Mouse (Mus musculus): Measurements from ENCODE around the gene Asb16. TPM values are rescaled to one million over a fixed set of nuclear protein-coding genes. Genes with fewer than 3 reads are reported as not detected.

The Asb16 gene
- polyA plus RNA-seq, 1 experiment, result not detected

GRCm38 (mm10) chr11:102314321-102314720, 45.8 kb downstream of the Asb16 start:
- Histone ChIP-seq H3K79me3 (ENCODE audit: low read depth) (peaks cover 24% of the 10 kb centered on the region), H3K79me2 (ENCODE audit: control insufficient read depth, insufficient read depth) (peaks cover 52% of the 10 kb centered on the region), H3K27me3 (ENCODE audit: control insufficient read depth, insufficient read depth, insufficient read length) (no peaks in the 10 kb centered on the region), H3K4me3 (ENCODE audit: insufficient read depth, poor library complexity, severe bottlenecking) (no peak overlapping the region), H3K36me3 (ENCODE audit: control insufficient read depth, insufficient read depth) (peaks cover 63% of the 10 kb centered on the region), H3ac (ENCODE audit: control insufficient read depth, insufficient read length, low read depth) (no peak overlapping the region)
- no peak for TF ChIP-seq MAX (IDR thresholded peaks at IDR 0.05)
- no peak for TF ChIP-seq CTCF (IDR thresholded peaks at IDR 0.05; ENCODE audit: control insufficient read depth, insufficient read depth, insufficient read length)
- TF ChIP-seq MYOG (IDR thresholded peaks at IDR 0.05; ENCODE audit: control insufficient read depth, extremely low read depth, insufficient read length), result no peak
- TF ChIP-seq FOSL1 (IDR thresholded peaks at IDR 0.05; ENCODE audit: insufficient read depth, low read length, poor library complexity, severe bottlenecking), result no peak
- no peak for TF ChIP-seq MYOD1 (IDR thresholded peaks at IDR 0.05; ENCODE audit: control insufficient read depth, insufficient read length, low read depth)
- TF ChIP-seq CEBPB (IDR thresholded peaks at IDR 0.05; ENCODE audit: low read depth), result no peak
- no peak for TF ChIP-seq USF1 (IDR thresholded peaks at IDR 0.05; ENCODE audit: low read depth)

GRCm38 (mm10) chr11:102315690-102316571, 47.4 kb downstream of the Asb16 start:
- peaks cover 24% of the 10 kb centered on the region for H3K79me3 ChIP-seq (ENCODE audit: low read depth)
- no peaks in the 10 kb centered on the region for H3K27me3 ChIP-seq (ENCODE audit: control insufficient read depth, insufficient read depth, insufficient read length)
- H3ac ChIP-seq (ENCODE audit: control insufficient read depth, insufficient read length, low read depth), result peak overlapping the region; percentile 58
- peaks cover 48% of the 10 kb centered on the region for H3K36me3 ChIP-seq (ENCODE audit: control insufficient read depth, insufficient read depth)
- peak overlapping the region; percentile 78 for H3K4me3 ChIP-seq (ENCODE audit: insufficient read depth, poor library complexity, severe bottlenecking)
- TF ChIP-seq USF1 (IDR thresholded peaks at IDR 0.05; ENCODE audit: low read depth) (peak; percentile 64), MYOG (IDR thresholded peaks at IDR 0.05; ENCODE audit: control insufficient read depth, extremely low read depth, insufficient read length) (no peak)
- H3K79me2 ChIP-seq (ENCODE audit: control insufficient read depth, insufficient read depth), result peaks cover 52% of the 10 kb centered on the region

- Histone ChIP-seq H3K79me3 (ENCODE audit: low read depth) (peaks cover 24% of the 10 kb centered on the region), H3K27me3 (ENCODE audit: control insufficient read depth, insufficient read depth, insufficient read length) (no peaks in the 10 kb centered on the region)
Observed at GRCm38 (mm10) chr11:102316572-102317297, 48.2 kb downstream of the Asb16 start.

GRCm38 (mm10) chr11:102317298-102317900, 48.9 kb downstream of the Asb16 start:
- H3K36me3 ChIP-seq (ENCODE audit: control insufficient read depth, insufficient read depth), result peaks cover 34% of the 10 kb centered on the region
- H3K79me3 ChIP-seq (ENCODE audit: low read depth), result peaks cover 24% of the 10 kb centered on the region
- peaks cover 52% of the 10 kb centered on the region for H3K79me2 ChIP-seq (ENCODE audit: control insufficient read depth, insufficient read depth)
- TF ChIP-seq USF1 (IDR thresholded peaks at IDR 0.05; ENCODE audit: low read depth) (no peak), MAX (IDR thresholded peaks at IDR 0.05) (peak; percentile 25)
- peak overlapping the region; percentile 78 for H3K4me3 ChIP-seq (ENCODE audit: insufficient read depth, poor library complexity, severe bottlenecking)
- peak overlapping the region; percentile 96 for H3ac ChIP-seq (ENCODE audit: control insufficient read depth, insufficient read length, low read depth)
- H3K27me3 ChIP-seq (ENCODE audit: control insufficient read depth, insufficient read depth, insufficient read length), result no peaks in the 10 kb centered on the region

More at GRCm38 (mm10) chr11:102316572-102317297, 48.2 kb downstream of the Asb16 start:
- Histone ChIP-seq H3K79me2 (ENCODE audit: control insufficient read depth, insufficient read depth) (peaks cover 52% of the 10 kb centered on the region), H3K36me3 (ENCODE audit: control insufficient read depth, insufficient read depth) (peaks cover 41% of the 10 kb centered on the region), H3K4me3 (ENCODE audit: insufficient read depth, poor library complexity, severe bottlenecking) (peak overlapping the region; percentile 78), H3ac (ENCODE audit: control insufficient read depth, insufficient read length, low read depth) (peak overlapping the region; percentile 96)
- TF ChIP-seq MAX (IDR thresholded peaks at IDR 0.05) (peak; percentile 17), MYOG (IDR thresholded peaks at IDR 0.05; ENCODE audit: control insufficient read depth, extremely low read depth, insufficient read length) (no peak)

GRCm38 (mm10) chr11:102317901-102318575, 49.5 kb downstream of the Asb16 start:
- H3K36me3 ChIP-seq (ENCODE audit: control insufficient read depth, insufficient read depth), result peaks cover 28% of the 10 kb centered on the region
- H3K27me3 ChIP-seq (ENCODE audit: control insufficient read depth, insufficient read depth, insufficient read length), result peaks cover 3% of the 10 kb centered on the region
- peaks cover 52% of the 10 kb centered on the region for H3K79me2 ChIP-seq (ENCODE audit: control insufficient read depth, insufficient read depth)
- no peak for TF ChIP-seq CEBPB (IDR thresholded peaks at IDR 0.05; ENCODE audit: low read depth)
- TF ChIP-seq MYOD1 (IDR thresholded peaks at IDR 0.05; ENCODE audit: control insufficient read depth, insufficient read length, low read depth), result no peak
- H3ac ChIP-seq (ENCODE audit: control insufficient read depth, insufficient read length, low read depth), result peak overlapping the region; percentile 94
- H3K79me3 ChIP-seq (ENCODE audit: low read depth), result peaks cover 24% of the 10 kb centered on the region
- H3K4me3 ChIP-seq (ENCODE audit: insufficient read depth, poor library complexity, severe bottlenecking), result peak overlapping the region; percentile 78
